Mouse (Mus musculus): ENCODE results near the gene Wnt6. TPM values are rescaled to one million over a fixed set of nuclear protein-coding genes. Genes with fewer than 3 reads are reported as not detected.

The Wnt6 gene
- polyA plus RNA-seq, 1 experiment from 2014 or later: 1.8 TPM

GRCm38 (mm10) chr1:74752150-74752549, 19.5 kb upstream of the Wnt6 start:
- Histone ChIP-seq H3K9me3 (no peaks in the 10 kb centered on the region), H3K27me3 (replicated peaks) (peaks cover 16% of the 10 kb centered on the region; the same call in 1 of the 2 replicates), H3K27ac (no peak overlapping the region), H3K4me2 (no peak overlapping the region), H3K36me3 (no peaks in the 10 kb centered on the region), H3K4me1 (peaks cover 4% of the 10 kb centered on the region; the same call in 1 of the 2 replicates), H3K9ac (no peak overlapping the region), H3K4me3 (replicated peaks) (no peak overlapping the region)
- WGBS: 77% methylated on average over 8 of the region's 8 CpGs
- ATAC-seq (ENCODE audit: insufficient read depth, low FRiP score, low read depth): no peak

- no peaks in the 10 kb centered on the region for H3K9me3 ChIP-seq
- H3K4me1 ChIP-seq: peaks cover 4% of the 10 kb centered on the region; the same call in 1 of the 2 replicates
- peaks cover 12% of the 10 kb centered on the region; the same call in 1 of the 2 replicates for H3K27me3 ChIP-seq (replicated peaks)
- H3K9ac ChIP-seq: no peak overlapping the region
- no peaks in the 10 kb centered on the region for H3K36me3 ChIP-seq
- H3K4me2 ChIP-seq: no peak overlapping the region
- no peak overlapping the region for H3K27ac ChIP-seq
- no peak overlapping the region for H3K4me3 ChIP-seq (replicated peaks)
- WGBS: 94% methylated on average over 3 of the region's 3 CpGs
- ATAC-seq (ENCODE audit: insufficient read depth, low FRiP score, low read depth): no peak
Measured at GRCm38 (mm10) chr1:74752833-74753232, 18.9 kb upstream of the Wnt6 start.

- ATAC-seq (ENCODE audit: insufficient read depth, low FRiP score, low read depth): no peak
- Histone ChIP-seq H3K27me3 (replicated peaks) (peaks cover 8% of the 10 kb centered on the region; the same call in 1 of the 2 replicates), H3K4me3 (replicated peaks) (no peak overlapping the region), H3K4me2 (no peak overlapping the region), H3K4me1 (peaks cover 4% of the 10 kb centered on the region; the same call in 1 of the 2 replicates), H3K9me3 (no peaks in the 10 kb centered on the region), H3K27ac (no peak overlapping the region), H3K36me3 (no peaks in the 10 kb centered on the region), H3K9ac (no peak overlapping the region)
- WGBS: 81% methylated on average over 8 of the region's 8 CpGs
Measured at GRCm38 (mm10) chr1:74753266-74753974, 18.3 kb upstream of the Wnt6 start.

- Histone ChIP-seq H3K27ac (no peak overlapping the region), H3K36me3 (no peaks in the 10 kb centered on the region), H3K4me3 (replicated peaks) (no peak overlapping the region), H3K9me3 (no peaks in the 10 kb centered on the region), H3K4me1 (peaks cover under 1% of the 10 kb centered on the region; the same call in 1 of the 2 replicates), H3K4me2 (no peak overlapping the region), H3K27me3 (replicated peaks) (peaks cover under 1% of the 10 kb centered on the region; the same call in 1 of the 2 replicates), H3K9ac (no peak overlapping the region)
- 60% methylated on average over 5 of the region's 5 CpGs for WGBS
- ATAC-seq (ENCODE audit: insufficient read depth, low FRiP score, low read depth): peak; percentile 70; the same call in 1 of the 2 replicates
Measured at GRCm38 (mm10) chr1:74754175-74754785, 17.4 kb upstream of the Wnt6 start.

- Histone ChIP-seq H3K36me3 (no peaks in the 10 kb centered on the region), H3K4me3 (replicated peaks) (no peak overlapping the region), H3K27ac (no peak overlapping the region), H3K4me1 (no peaks in the 10 kb centered on the region), H3K9ac (no peak overlapping the region), H3K4me2 (no peak overlapping the region), H3K27me3 (replicated peaks) (peaks cover 7% of the 10 kb centered on the region; the same call in 1 of the 2 replicates), H3K9me3 (no peaks in the 10 kb centered on the region)
- ATAC-seq (ENCODE audit: insufficient read depth, low FRiP score, low read depth): no peak
- WGBS: 30% methylated on average over 4 of the region's 4 CpGs
Measured at GRCm38 (mm10) chr1:74759773-74760172, 11.9 kb upstream of the Wnt6 start.

GRCm38 (mm10) chr1:74763081-74763480, 8.6 kb upstream of the Wnt6 start:
- 3% methylated on average over 6 of the region's 6 CpGs for WGBS
- ATAC-seq (ENCODE audit: insufficient read depth, low FRiP score, low read depth): no peak; the same call in 1 of the 2 replicates
- H3K36me3 ChIP-seq: no peaks in the 10 kb centered on the region

GRCm38 (mm10) chr1:74770727-74771466, 795 bp upstream of the Wnt6 start:
- no peak for ATAC-seq (ENCODE audit: insufficient read depth, low FRiP score, low read depth)
- H3K9me3 ChIP-seq: no peaks in the 10 kb centered on the region
- 2% methylated on average over 35 of the region's 35 CpGs for WGBS
- H3K4me3 ChIP-seq (replicated peaks): peak overlapping the region; percentile 49
- no peaks in the 10 kb centered on the region for H3K36me3 ChIP-seq
- peaks cover 65% of the 10 kb centered on the region for H3K27me3 ChIP-seq (replicated peaks)
- H3K27ac ChIP-seq: no peak overlapping the region
- H3K4me2 ChIP-seq: peak overlapping the region; percentile 91
- peaks cover 25% of the 10 kb centered on the region for H3K4me1 ChIP-seq
- no peak overlapping the region for H3K9ac ChIP-seq

More at GRCm38 (mm10) chr1:74763081-74763480, 8.6 kb upstream of the Wnt6 start:
- Histone ChIP-seq H3K4me3 (replicated peaks) (no peak overlapping the region), H3K4me1 (no peaks in the 10 kb centered on the region), H3K27me3 (replicated peaks) (peaks cover 14% of the 10 kb centered on the region), H3K4me2 (no peak overlapping the region), H3K27ac (no peak overlapping the region), H3K9ac (no peak overlapping the region), H3K9me3 (no peaks in the 10 kb centered on the region)

GRCm38 (mm10) chr1:74771467-74771844, 236 bp upstream of the Wnt6 start:
- Histone ChIP-seq H3K27me3 (replicated peaks) (peaks cover 65% of the 10 kb centered on the region), H3K4me1 (peaks cover 25% of the 10 kb centered on the region), H3K27ac (no peak overlapping the region), H3K4me2 (peak overlapping the region; percentile 91), H3K36me3 (no peaks in the 10 kb centered on the region), H3K9me3 (no peaks in the 10 kb centered on the region), H3K4me3 (replicated peaks) (peak overlapping the region; percentile 49), H3K9ac (no peak overlapping the region)
- ATAC-seq (ENCODE audit: insufficient read depth, low FRiP score, low read depth): no peak
- WGBS: under 1% methylated on average over 24 of the region's 26 CpGs

- Histone ChIP-seq H3K36me3 (no peaks in the 10 kb centered on the region), H3K9me3 (no peaks in the 10 kb centered on the region), H3K4me2 (peak overlapping the region; percentile 91), H3K27ac (no peak overlapping the region), H3K9ac (no peak overlapping the region), H3K4me1 (peaks cover 25% of the 10 kb centered on the region), H3K4me3 (replicated peaks) (peak overlapping the region; percentile 49), H3K27me3 (replicated peaks) (peaks cover 62% of the 10 kb centered on the region)
- under 1% methylated on average over 48 of the region's 51 CpGs for WGBS
- no peak for ATAC-seq (ENCODE audit: insufficient read depth, low FRiP score, low read depth)
Measured at GRCm38 (mm10) chr1:74771931-74772620, 384 bp downstream of the Wnt6 start.

- H3K36me3 ChIP-seq: no peaks in the 10 kb centered on the region
- H3K27me3 ChIP-seq (replicated peaks): peaks cover 65% of the 10 kb centered on the region
- H3K4me3 ChIP-seq (replicated peaks): peak overlapping the region; percentile 49
- peak overlapping the region; percentile 91 for H3K4me2 ChIP-seq
- peaks cover 25% of the 10 kb centered on the region for H3K4me1 ChIP-seq
- H3K9ac ChIP-seq: no peak overlapping the region
- under 1% methylated on average over 15 of the region's 15 CpGs for WGBS
- H3K27ac ChIP-seq: no peak overlapping the region
- no peaks in the 10 kb centered on the region for H3K9me3 ChIP-seq
- ATAC-seq (ENCODE audit: insufficient read depth, low FRiP score, low read depth): peak; percentile 91
Measured at GRCm38 (mm10) chr1:74773136-74773535, 1.4 kb downstream of the Wnt6 start.

- Histone ChIP-seq H3K4me3 (replicated peaks) (no peak overlapping the region), H3K36me3 (no peaks in the 10 kb centered on the region), H3K9ac (no peak overlapping the region), H3K9me3 (no peaks in the 10 kb centered on the region), H3K4me2 (no peak overlapping the region), H3K4me1 (peaks cover 25% of the 10 kb centered on the region), H3K27me3 (replicated peaks) (peaks cover 59% of the 10 kb centered on the region), H3K27ac (no peak overlapping the region)
- 33% methylated on average over 7 of the region's 7 CpGs for WGBS
- ATAC-seq (ENCODE audit: insufficient read depth, low FRiP score, low read depth): no peak
Measured at GRCm38 (mm10) chr1:74774062-74774461, 2.4 kb downstream of the Wnt6 start.

Data from stomach, embryonic 15.5 days (tissue).